Mouse (Mus musculus) myocyte (in vitro differentiated cells): Measurements from ENCODE around the gene Inhbe.

Experiments
- CEBPB ChIP-seq: IDR thresholded peaks from 2 replicates; pipeline ENCODE4 v1.6.1; 2011; ENCODE audit warnings: mild to moderate bottlenecking, moderate library complexity; ENCODE audit not compliant: poor library complexity, insufficient read depth, severe bottlenecking
- E2F4 ChIP-seq: IDR thresholded peaks from one replicate; pipeline ENCODE4 v1.6.1; 2011; ENCODE audit warnings: mild to moderate bottlenecking, control low read depth, moderate library complexity; ENCODE audit not compliant: insufficient read depth
- MAX ChIP-seq: IDR thresholded peaks from one replicate; pipeline ENCODE4 v1.6.1; 2011; ENCODE audit warnings: low read depth, mild to moderate bottlenecking, control low read depth
- MYOD1 ChIP-seq, 3 experiments: IDR thresholded peaks; one replicate each; pipeline ENCODE4 v1.6.1; 2011; ENCODE audit warnings: control low read depth in 2 of 3, low read depth in 2 of 3, mild to moderate bottlenecking in 2 of 3, moderate library complexity in 1 of 3; ENCODE audit not compliant: insufficient read length in 2 of 3, control insufficient read depth in 1 of 3
- MYOG ChIP-seq, 3 experiments: IDR thresholded peaks; one replicate each; pipeline ENCODE4 v1.6.1; 2011; ENCODE audit warnings: control low read depth in 2 of 3, low read depth in 2 of 3, mild to moderate bottlenecking in 2 of 3; ENCODE audit not compliant: insufficient read length in 2 of 3, control insufficient read depth in 1 of 3, insufficient read depth in 1 of 3
- POLR2A ChIP-seq: IDR thresholded peaks from one replicate; pipeline ENCODE4 v1.6.1; 2011; ENCODE audit warnings: low read depth, mild to moderate bottlenecking, control low read depth, moderate library complexity; ENCODE audit not compliant: insufficient read length
- POLR2AphosphoS2 ChIP-seq: IDR thresholded peaks from one replicate; pipeline ENCODE4 v1.6.1; 2011; ENCODE audit warnings: low read depth, control low read depth; ENCODE audit not compliant: insufficient read length
- REST ChIP-seq: IDR thresholded peaks from one replicate; pipeline ENCODE4 v1.6.1; 2011; ENCODE audit warnings: mild to moderate bottlenecking, control low read depth, moderate library complexity; ENCODE audit not compliant: insufficient read depth, insufficient read length
- SRF ChIP-seq: IDR thresholded peaks from one replicate; pipeline ENCODE4 v1.6.1; 2011; ENCODE audit warnings: low read depth; ENCODE audit not compliant: control insufficient read depth, insufficient read length
- TCF12 ChIP-seq: IDR thresholded peaks from one replicate; pipeline ENCODE4 v1.6.1; 2011; ENCODE audit warnings: mild to moderate bottlenecking, control low read depth; ENCODE audit not compliant: poor library complexity, insufficient read depth, severe bottlenecking
- TCF3 ChIP-seq: IDR thresholded peaks from one replicate; pipeline ENCODE4 v1.6.1; 2011; ENCODE audit warnings: low read depth, control low read depth; ENCODE audit not compliant: insufficient read length
- USF1 ChIP-seq: IDR thresholded peaks from one replicate; pipeline ENCODE4 v1.6.1; 2011; ENCODE audit warnings: low read depth, mild to moderate bottlenecking, control low read depth, moderate library complexity

DNA sequence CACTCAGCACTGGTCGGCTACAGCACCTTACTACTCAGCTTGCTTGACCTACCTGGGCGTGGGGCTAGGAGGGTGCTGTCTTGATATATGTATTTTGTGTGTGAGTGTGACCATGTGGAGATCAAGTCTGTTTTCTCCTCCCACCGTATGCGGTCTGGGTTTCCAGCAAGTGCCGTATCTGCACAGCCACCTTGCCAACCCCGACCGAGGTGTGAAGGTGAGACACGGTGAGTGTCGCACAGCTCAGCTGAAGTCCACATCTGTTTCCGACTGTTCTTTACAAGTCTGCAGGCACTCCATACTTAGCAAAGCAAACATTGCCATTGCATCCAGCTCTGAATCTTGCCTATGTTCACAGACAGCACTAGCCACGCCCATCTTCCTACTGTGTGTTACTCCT, 51.1 kb downstream of the Inhbe start:
- TF ChIP-seq CEBPB (no peak), TCF3 (no peak), TCF12 (no peak), MYOG (IDR thresholded peaks at IDR 0.05; ENCODE audit: control insufficient read depth in 1 of 3, insufficient read depth in 1 of 3, insufficient read length in 2 of 3, low read depth in 2 of 3) (no peak), MAX (no peak), POLR2A (no peak), POLR2AphosphoS2 (no peak), E2F4 (no peak), SRF (no peak), MYOD1 (IDR thresholded peaks at IDR 0.05; ENCODE audit: control insufficient read depth in 1 of 3, insufficient read length in 2 of 3, low read depth in 2 of 3) (no peak), REST (no peak), USF1 (no peak)
